Mouse (Mus musculus) thymus, adult 2 months (tissue): ENCODE data around the gene Rab21.

Experiments
- CTCF ChIP-seq: fragments of 200-500 bp; IDR thresholded peaks from 2 replicates; pipeline ENCODE4 v1.5.1; 2012; ENCODE audit warnings: mild to moderate bottlenecking, control low read depth, low read length, moderate library complexity, borderline replicate concordance; ENCODE audit not compliant: control insufficient read depth, poor library complexity, insufficient read depth; ENCODE audit errors: extremely low read depth
- POLR2A ChIP-seq: fragments of 200-500 bp; IDR thresholded peaks from 2 replicates; pipeline ENCODE4 v1.6.1; 2012; ENCODE audit warnings: mild to moderate bottlenecking, low read length, control low read depth, moderate library complexity; ENCODE audit not compliant: control insufficient read depth, poor library complexity, insufficient read depth; ENCODE audit errors: extremely low read depth

DNA sequence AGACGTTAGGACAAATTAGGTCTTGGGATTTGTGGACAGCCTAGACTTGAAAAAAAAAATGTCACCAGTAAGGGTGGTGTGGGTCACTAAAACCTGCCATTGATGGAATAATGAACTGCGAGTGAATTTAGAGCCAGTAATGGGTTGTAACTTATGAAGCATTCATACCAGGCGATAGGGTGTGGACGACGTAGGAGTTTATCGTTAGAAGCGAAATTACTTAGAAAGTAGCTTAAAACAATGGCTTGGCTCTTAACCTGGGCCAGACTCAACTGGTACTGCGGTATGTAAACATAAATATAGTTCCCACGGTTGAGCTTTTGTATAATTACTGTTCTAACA, 47.2 kb upstream of the Rab21 start:
- TF ChIP-seq POLR2A (no peak), CTCF (no peak)
